15 mouse cellular contexts compared by ENCODE assay signal in the genomic region with DNA sequence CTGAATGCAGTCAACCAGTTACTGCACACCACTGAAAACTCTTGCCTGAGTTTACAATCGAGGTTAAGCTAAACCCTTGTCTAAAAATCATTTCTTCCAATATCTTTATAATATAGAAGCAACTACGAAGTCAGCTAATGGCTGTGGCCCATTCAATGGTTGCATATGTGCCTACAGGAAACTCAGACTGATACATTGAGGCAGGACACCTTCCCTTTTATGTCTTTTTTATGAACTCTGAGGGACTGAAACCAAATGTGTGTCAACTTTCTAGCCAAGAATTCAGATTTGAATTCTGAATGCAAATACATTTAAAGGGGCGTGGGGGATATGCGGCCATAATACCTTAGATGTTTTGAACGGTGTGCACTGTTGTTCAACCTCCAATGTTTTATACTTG. TPM values are rescaled to one million over a fixed set of nuclear protein-coding genes. Genes with fewer than 3 reads are reported as not detected.
DNase-seq lines count a peak whose midpoint lies in the region; ATAC-seq and TF ChIP-seq lines count a peak whose summit lies in the region.
"Had no signal": no experiment of that assay in that cellular context is flagged by ENCODE, and none has a peak within 500 bp of the region (broad histone marks: within the 10 kb centered on the region; RNA-seq: fewer than 3 reads in every experiment).

No protein-coding gene starts in this region.

- no peak overlapping the region for H3K9ac ChIP-seq in forebrain, embryonic 14.5 days (ENCODE audit: low read length)
- no peak overlapping the region for H3K9ac ChIP-seq in forebrain, embryonic 11.5 days (ENCODE audit: low read length)
- H3K9ac ChIP-seq in limb, embryonic 13.5 days, result no peak overlapping the region
- peak overlapping the region; percentile 100; the same call in 1 of the 2 replicates for H3K9ac ChIP-seq in liver, embryonic 13.5 days

- H3K4me2 ChIP-seq in forebrain, embryonic 14.5 days (ENCODE audit: low read length), result peak overlapping the region; percentile 82; the same call in 1 of the 2 replicates
- H3K4me2 ChIP-seq in forebrain, embryonic 11.5 days (ENCODE audit: low read depth, low read length, severe bottlenecking), result no peak overlapping the region
- H3K4me2 ChIP-seq in limb, embryonic 13.5 days (replicated peaks), result peak overlapping the region; percentile 71; the same call in 1 of the 2 replicates
- peak overlapping the region; percentile 95 for H3K4me2 ChIP-seq in liver, embryonic 13.5 days

- H3K27ac ChIP-seq in forebrain, embryonic 14.5 days (ENCODE audit: low read depth, low read length), result no peak overlapping the region
- H3K27ac ChIP-seq in forebrain, embryonic 11.5 days (ENCODE audit: low read depth, low read length), result no peak overlapping the region
- no peak overlapping the region for H3K27ac ChIP-seq in limb, embryonic 13.5 days
- no peak overlapping the region for H3K27ac ChIP-seq in limb, embryonic 10.5 days
- H3K27ac ChIP-seq in liver, embryonic 13.5 days, result peak overlapping the region; percentile 100; the same call in 1 of the 2 replicates

- H3K36me3 ChIP-seq in forebrain, embryonic 14.5 days (ENCODE audit: control insufficient read depth, insufficient read depth, low read length), result peaks cover 12% of the 10 kb centered on the region
- H3K36me3 ChIP-seq in forebrain, embryonic 11.5 days (ENCODE audit: control insufficient read depth, insufficient read depth, low read length), result no peaks in the 10 kb centered on the region
- H3K36me3 ChIP-seq in limb, embryonic 13.5 days, result peaks cover 19% of the 10 kb centered on the region
- H3K36me3 ChIP-seq in limb, embryonic 10.5 days, result peaks cover 39% of the 10 kb centered on the region
- H3K36me3 ChIP-seq in E14TG2a.4 (ENCODE audit: insufficient read depth, low read length), result peaks cover 40% of the 10 kb centered on the region
- H3K36me3 ChIP-seq in liver, embryonic 13.5 days, result peaks cover 17% of the 10 kb centered on the region

- H3K27me3 ChIP-seq in forebrain, embryonic 14.5 days (replicated peaks; ENCODE audit: control insufficient read depth, insufficient read depth, low read length), result no peaks in the 10 kb centered on the region
- H3K27me3 ChIP-seq in forebrain, embryonic 11.5 days (ENCODE audit: control insufficient read depth, insufficient read depth, low read length), result no peaks in the 10 kb centered on the region
- no peaks in the 10 kb centered on the region for H3K27me3 ChIP-seq in limb, embryonic 13.5 days
- no peaks in the 10 kb centered on the region for H3K27me3 ChIP-seq in limb, embryonic 10.5 days (ENCODE audit: low read depth, poor library complexity, severe bottlenecking)
- no peaks in the 10 kb centered on the region for H3K27me3 ChIP-seq in E14TG2a.4 (ENCODE audit: insufficient read depth, low read length)
- H3K27me3 ChIP-seq in liver, embryonic 13.5 days, result no peaks in the 10 kb centered on the region

- WGBS in forebrain, embryonic 14.5 days, result 90% methylated on average over 5 of the region's 5 CpGs
- 91% methylated on average over 5 of the region's 5 CpGs for WGBS in forebrain, embryonic 11.5 days
- 91% methylated on average over 5 of the region's 5 CpGs for WGBS in limb, embryonic 13.5 days
- WGBS in limb, embryonic 10.5 days, result 93% methylated on average over 5 of the region's 5 CpGs
- WGBS in liver, embryonic 13.5 days (ENCODE audit: insufficient replicate concordance), result 86% methylated on average over 5 of the region's 5 CpGs

- no peaks in the 10 kb centered on the region for H3K9me3 ChIP-seq in forebrain, embryonic 14.5 days (replicated peaks; ENCODE audit: control insufficient read depth, low read length)
- H3K9me3 ChIP-seq in forebrain, embryonic 11.5 days (ENCODE audit: control insufficient read depth, low read length), result no peaks in the 10 kb centered on the region
- no peaks in the 10 kb centered on the region for H3K9me3 ChIP-seq in limb, embryonic 13.5 days
- H3K9me3 ChIP-seq in limb, embryonic 10.5 days (replicated peaks), result no peaks in the 10 kb centered on the region
- H3K9me3 ChIP-seq in E14TG2a.4 (ENCODE audit: low read length), result no peaks in the 10 kb centered on the region
- no peaks in the 10 kb centered on the region for H3K9me3 ChIP-seq in liver, embryonic 13.5 days (replicated peaks)

- no peak for ATAC-seq in forebrain, embryonic 14.5 days
- no peak for ATAC-seq in forebrain, embryonic 11.5 days (replicated peaks; ENCODE audit: low FRiP score)
- ATAC-seq in limb, embryonic 13.5 days (ENCODE audit: low FRiP score, low read depth), result no peak
- no peak for ATAC-seq in liver, embryonic 13.5 days (ENCODE audit: low read depth)

- no peak for DNase-seq in forebrain, embryonic 14.5 days (ENCODE audit: low spot score)
- DNase-seq in forebrain, embryonic 11.5 days (ENCODE audit: low spot score), result no peak
- DNase-seq in limb, embryonic 10.5 days (ENCODE audit: low spot score), result no peak
- no peak for DNase-seq in liver, embryonic 13.5 days
- DNase-seq in Muller cell, postnatal 12 days (ENCODE audit: inconsistent ontology term), result no peak
- DNase-seq: adrenal gland, postnatal 36 days; cerebellum, postnatal 25 days; heart, postnatal 36 days; kidney, adult 18-20 months; kidney, postnatal 36 days; lung, postnatal 36 days; retina, postnatal 1 day; thymus, adult 18-20 months had no signal

- no peak for TF ChIP-seq CTCF in E14TG2a.4 (conservative IDR thresholded peaks at IDR 0.05; ENCODE audit: low read length)

- H3K4me3 ChIP-seq in forebrain, embryonic 14.5 days (ENCODE audit: low read depth, low read length), result 0 out of 2 replicates have a peak overlapping the region, but pooled peaks have one; percentile 96
- H3K4me3 ChIP-seq in forebrain, embryonic 11.5 days (ENCODE audit: low read depth, low read length), result no peak overlapping the region
- no peak overlapping the region for H3K4me3 ChIP-seq in limb, embryonic 13.5 days
- no peak overlapping the region for H3K4me3 ChIP-seq in limb, embryonic 10.5 days
- peak overlapping the region; percentile 97; the same call in 1 of the 2 replicates for H3K4me3 ChIP-seq in E14TG2a.4 (replicated peaks; ENCODE audit: low read length)
- H3K4me3 ChIP-seq in liver, embryonic 13.5 days (replicated peaks), result peak overlapping the region; percentile 99

- H3K4me1 ChIP-seq in forebrain, embryonic 14.5 days (ENCODE audit: control insufficient read depth, insufficient read depth, low read length), result peaks cover 10% of the 10 kb centered on the region; the same call in 1 of the 2 replicates
- peaks cover 2% of the 10 kb centered on the region; the same call in 1 of the 2 replicates for H3K4me1 ChIP-seq in forebrain, embryonic 11.5 days (replicated peaks; ENCODE audit: control insufficient read depth, insufficient read depth, low read length)
- peaks cover 6% of the 10 kb centered on the region; the same call in 1 of the 2 replicates for H3K4me1 ChIP-seq in limb, embryonic 13.5 days
- H3K4me1 ChIP-seq in limb, embryonic 10.5 days, result peaks cover 19% of the 10 kb centered on the region
- peaks cover 60% of the 10 kb centered on the region for H3K4me1 ChIP-seq in E14TG2a.4 (replicated peaks; ENCODE audit: low read depth, low read length)
- peaks cover 58% of the 10 kb centered on the region for H3K4me1 ChIP-seq in liver, embryonic 13.5 days (replicated peaks)

RNA-seq across cellular contexts. Expression of a gene that starts 2.3 kb away (rescaled TPM):
- polyA plus RNA-seq in forebrain, embryonic 14.5 days (2014; fragmentation: Nextera tagmentation; extraction: Ambion mirVana), result 15.9 and 22.9 TPM in 2 replicates
- polyA plus RNA-seq in forebrain, embryonic 11.5 days (2014; fragmentation: Nextera tagmentation; extraction: Ambion mirVana), result 34.3 and 34.6 TPM in 2 replicates
- 23.3 and 23.7 TPM in 2 replicates for polyA plus RNA-seq in limb, embryonic 13.5 days (2015; fragmentation: Nextera tagmentation; extraction: Ambion mirVana)
- polyA plus RNA-seq in limb, embryonic 10.5 days (2016; fragmentation: Nextera tagmentation; extraction: Ambion mirVana), result 18.1 and 25.4 TPM in 2 replicates
- 10.5 and 14.5 TPM in 2 replicates for polyA plus RNA-seq in liver, embryonic 13.5 days (2015; fragmentation: Nextera tagmentation; extraction: Ambion mirVana)

Comparison
In these comparisons a context has a peak if more than half of its experiments do, and no peak if none do; other contexts are left out.
1. H3K4me3 ChIP-seq: peak in forebrain, embryonic 14.5 days (single experiment), E14TG2a.4 (single experiment) and liver, embryonic 13.5 days (single experiment); none in forebrain, embryonic 11.5 days (single experiment), limb, embryonic 13.5 days (single experiment) and limb, embryonic 10.5 days (single experiment).